Mouse (Mus musculus) kidney, postnatal 0 days (tissue): ENCODE measurements around the gene Rhbdf1. TPM values are rescaled to one million over a fixed set of nuclear protein-coding genes. Genes with fewer than 3 reads are reported as not detected.

ENCODE experiments used
- ATAC-seq: fragments of 200-750 bp; cut with Nextera tagmentation; replicated peaks from 2 replicates; pipeline ENCODE4 v1.8.0; 2017; ENCODE audit warnings: low read depth, moderate number of reproducible peaks, moderate TSS enrichment, moderate library complexity; ENCODE audit not compliant: low FRiP score
- DNase-seq: peaks from one replicate; pipeline ENCODE4 v3.0.0-alpha.2; 2016; ENCODE audit warnings: low spot score
- H3K27ac ChIP-seq: fragments of 300-500 bp; sonication (generic); 2 replicates; pipeline ENCODE4 v1.5.1; 2014; ENCODE audit warnings: mild to moderate bottlenecking
- H3K27me3 ChIP-seq: fragments of 300-500 bp; sonication (generic); 2 replicates; pipeline ENCODE4 v1.6.1; 2014; ENCODE audit warnings: low read length, mixed read lengths; ENCODE audit not compliant: insufficient read depth
- H3K36me3 ChIP-seq: fragments of 300-500 bp; sonication (generic); 2 replicates; pipeline ENCODE4 v1.6.1; 2014; ENCODE audit warnings: low read length, mixed read lengths; ENCODE audit not compliant: insufficient read depth
- H3K4me1 ChIP-seq: fragments of 300-500 bp; sonication (generic); replicated peaks from 2 replicates; pipeline ENCODE4 v1.6.1; 2014; ENCODE audit warnings: antibody characterized with exemption, low read length, mixed read lengths; ENCODE audit not compliant: insufficient read depth
- H3K4me2 ChIP-seq: fragments of 300-500 bp; sonication (generic); 2 replicates; pipeline ENCODE4 v1.6.1; 2014; ENCODE audit warnings: mild to moderate bottlenecking, low read length, moderate library complexity, mixed read lengths
- H3K4me3 ChIP-seq: fragments of 300-500 bp; sonication (generic); replicated peaks from 2 replicates; pipeline ENCODE4 v1.5.1; 2014; ENCODE audit warnings: low read depth, low read length
- H3K9ac ChIP-seq: fragments of 300-500 bp; sonication (generic); 2 replicates; pipeline ENCODE4 v1.6.1; 2014; ENCODE audit warnings: low read depth, low read length
- H3K9me3 ChIP-seq: fragments of 300-500 bp; sonication (generic); replicated peaks from 2 replicates; pipeline ENCODE4 v1.6.1; 2016; ENCODE audit warnings: low read length, inconsistent platforms, mixed read lengths
- CTCF ChIP-seq: IDR thresholded peaks from 2 replicates; pipeline ENCODE4 v1.5.1; 2016; ENCODE audit warnings: antibody characterized with exemption, low read depth, mild to moderate bottlenecking, moderate library complexity
- WGBS: fragments of 180-500 bp; shearing (Covaris S2); extraction: QIAGEN DNeasy Blood & Tissue Kit; methylation state at CpG from one replicate; pipeline ENCODE4 v1.1.7; 2014; 5-methylcytosine and 5-hydroxymethylcytosine counted together
- polyA plus RNA-seq: library from polyadenylated mRNA; unstranded; fragments of >200 nt; fragmentation: Nextera tagmentation; extraction: Ambion mirVana; gene quantifications from 2 replicates; pipeline ENCODE4 v1.2.1, GENCODE M21; 2015

The Rhbdf1 gene
- polyA plus RNA-seq, 1 experiment from 2014 or later: 49.3 TPM

DNA sequence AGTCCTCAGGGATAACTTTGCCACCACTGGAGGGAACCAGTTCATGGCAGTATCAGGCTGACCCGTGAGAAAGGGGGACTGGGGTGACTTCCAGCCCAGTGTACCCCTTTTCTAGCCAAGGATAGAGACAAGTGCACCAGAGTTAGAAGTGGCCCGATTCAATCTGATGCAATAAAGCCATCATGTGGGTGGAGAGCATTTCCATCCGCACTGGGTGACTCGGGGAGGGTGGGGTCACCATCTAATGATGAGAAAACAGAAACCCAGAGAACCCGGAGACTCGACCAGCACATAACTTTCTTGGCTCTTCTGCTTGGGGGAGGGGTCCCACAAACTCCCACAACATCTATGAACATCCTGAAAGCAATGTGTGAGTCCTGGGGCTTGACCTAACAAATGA, 25.4 kb downstream of the Rhbdf1 start:
- Histone ChIP-seq H3K4me3 (no peak overlapping the region), H3K36me3 (no peaks in the 10 kb centered on the region), H3K9me3 (no peaks in the 10 kb centered on the region), H3K4me1 (no peaks in the 10 kb centered on the region), H3K9ac (no peak overlapping the region), H3K4me2 (no peak overlapping the region), H3K27ac (no peak overlapping the region), H3K27me3 (no peaks in the 10 kb centered on the region)
- 54% methylated on average over 6 of the region's 6 CpGs for WGBS
- TF ChIP-seq CTCF: no peak
- ATAC-seq: no peak
- no peak for DNase-seq

DNA sequence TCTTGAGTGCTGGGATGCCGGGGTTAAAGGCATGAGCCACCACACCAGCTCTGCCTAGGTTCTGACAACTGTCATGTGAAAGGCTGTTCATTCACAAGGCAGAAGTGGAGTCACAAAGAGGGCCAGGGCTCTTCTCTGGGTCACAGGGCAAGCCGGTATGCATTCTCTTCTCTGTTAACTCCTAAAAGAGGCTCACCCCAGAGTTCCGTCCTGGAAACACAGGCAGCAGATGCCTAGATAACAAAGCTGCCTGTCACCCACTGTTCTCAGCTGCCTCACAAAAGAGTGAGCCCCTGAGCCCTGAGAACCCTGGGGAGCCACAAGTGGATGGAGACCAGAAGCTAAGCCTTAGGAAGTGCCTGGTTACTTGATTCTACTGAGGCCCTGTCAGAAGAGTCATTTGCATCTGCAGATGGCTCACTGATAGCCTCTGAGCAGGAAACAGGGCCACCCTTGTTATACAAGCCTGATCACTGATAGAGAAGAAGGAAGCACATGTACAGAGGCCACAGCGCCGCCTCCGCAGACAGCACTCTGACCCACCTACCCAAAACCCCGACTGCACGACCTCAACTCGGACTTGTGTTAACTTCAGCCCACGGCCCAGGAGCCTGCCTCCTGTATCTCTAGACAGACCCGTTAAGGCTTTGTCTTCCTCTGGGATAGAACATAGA, 26.1 kb downstream of the Rhbdf1 start:
- 43% methylated on average over 11 of the region's 11 CpGs for WGBS
- DNase-seq: no peak

DNA sequence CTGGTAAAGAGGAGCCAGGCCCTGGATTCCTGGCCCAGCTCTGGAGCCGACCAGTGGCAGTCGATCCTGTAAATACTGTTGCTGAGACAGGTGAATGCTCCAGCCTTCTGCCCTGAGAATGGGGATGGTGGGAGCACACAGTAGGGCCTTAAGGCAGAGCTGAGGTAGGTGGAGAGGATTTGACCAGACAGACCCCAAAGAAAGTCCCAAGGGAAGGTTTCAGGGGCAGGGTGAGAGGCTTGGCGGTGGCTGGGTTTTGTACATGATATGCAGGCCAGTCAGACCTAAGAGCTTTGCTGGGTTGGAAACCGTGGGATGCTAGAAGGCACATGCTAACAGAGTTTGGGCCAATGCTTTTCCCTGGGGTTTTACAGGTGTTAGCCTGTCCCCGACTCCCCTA, 27.5 kb downstream of the Rhbdf1 start:
- Histone ChIP-seq H3K4me1 (no peaks in the 10 kb centered on the region), H3K4me3 (no peak overlapping the region), H3K9me3 (no peaks in the 10 kb centered on the region), H3K36me3 (no peaks in the 10 kb centered on the region), H3K27me3 (no peaks in the 10 kb centered on the region), H3K9ac (no peak overlapping the region), H3K27ac (no peak overlapping the region), H3K4me2 (no peak overlapping the region)
- TF ChIP-seq CTCF: no peak
- ATAC-seq (no peak), DNase-seq (no peak)
- 77% methylated on average over 5 of the region's 5 CpGs for WGBS

More for the DNA sequence above, 26.1 kb downstream of the Rhbdf1 start:
- no peak for TF ChIP-seq CTCF
- no peak for ATAC-seq
- Histone ChIP-seq H3K4me3 (no peak overlapping the region), H3K4me2 (no peak overlapping the region), H3K9me3 (no peaks in the 10 kb centered on the region), H3K4me1 (no peaks in the 10 kb centered on the region), H3K36me3 (no peaks in the 10 kb centered on the region), H3K27me3 (no peaks in the 10 kb centered on the region), H3K9ac (no peak overlapping the region), H3K27ac (no peak overlapping the region)

DNA sequence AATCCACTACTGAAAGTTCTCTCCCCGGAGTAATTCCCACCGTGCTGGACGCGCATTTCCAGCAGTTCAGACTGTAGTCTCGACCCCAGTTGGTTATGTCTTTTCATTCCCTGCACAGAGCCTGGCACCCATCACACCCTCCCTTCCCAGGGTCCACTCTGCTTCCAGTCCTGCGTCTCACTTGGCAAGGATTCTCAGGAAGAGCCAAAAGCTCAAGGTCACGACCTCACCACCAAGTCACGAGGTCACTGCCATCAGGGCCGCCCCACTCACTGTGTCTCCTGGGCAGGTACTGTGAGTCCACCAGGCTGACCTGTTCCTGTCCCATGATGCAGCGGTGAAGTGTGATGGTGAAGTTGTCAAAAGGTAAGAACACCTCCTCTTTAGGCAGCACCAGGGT, 28.0 kb downstream of the Rhbdf1 start:
- H3K4me1 ChIP-seq: no peaks in the 10 kb centered on the region

DNA sequence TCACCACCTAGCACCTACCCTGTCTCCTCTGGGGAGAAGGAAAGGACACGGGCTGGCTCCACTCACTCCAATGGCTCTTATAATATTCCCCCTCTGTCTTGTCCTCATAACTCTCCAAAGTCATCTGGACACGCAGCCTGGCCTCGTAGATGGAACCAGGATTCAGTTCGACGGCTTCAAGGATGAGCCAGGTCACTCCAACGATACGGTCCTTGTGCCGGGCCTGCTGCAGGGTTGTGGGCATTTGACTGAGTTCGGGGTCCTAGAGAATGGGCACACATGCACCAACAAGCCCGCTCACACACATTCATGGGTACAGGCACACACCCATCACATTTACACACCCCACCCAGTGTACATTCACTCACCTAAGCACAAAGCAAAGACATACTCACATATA, 28.9 kb downstream of the Rhbdf1 start:
- H3K9ac ChIP-seq: no peak overlapping the region
- no peaks in the 10 kb centered on the region for H3K4me1 ChIP-seq
- H3K27me3 ChIP-seq: no peaks in the 10 kb centered on the region
- no peaks in the 10 kb centered on the region for H3K9me3 ChIP-seq
- ATAC-seq (no peak), DNase-seq (no peak)
- no peak for TF ChIP-seq CTCF
- H3K4me2 ChIP-seq: no peak overlapping the region
- no peak overlapping the region for H3K4me3 ChIP-seq
- H3K36me3 ChIP-seq: no peaks in the 10 kb centered on the region
- 79% methylated on average over 10 of the region's 10 CpGs for WGBS
- no peak overlapping the region for H3K27ac ChIP-seq

More for the DNA sequence above, 28.0 kb downstream of the Rhbdf1 start:
- Histone ChIP-seq H3K4me2 (no peak overlapping the region), H3K9ac (no peak overlapping the region), H3K27me3 (no peaks in the 10 kb centered on the region), H3K36me3 (no peaks in the 10 kb centered on the region), H3K9me3 (no peaks in the 10 kb centered on the region), H3K4me3 (no peak overlapping the region), H3K27ac (no peak overlapping the region)
- no peak for TF ChIP-seq CTCF
- 69% methylated on average over 10 of the region's 10 CpGs for WGBS
- ATAC-seq: no peak
- no peak for DNase-seq

DNA sequence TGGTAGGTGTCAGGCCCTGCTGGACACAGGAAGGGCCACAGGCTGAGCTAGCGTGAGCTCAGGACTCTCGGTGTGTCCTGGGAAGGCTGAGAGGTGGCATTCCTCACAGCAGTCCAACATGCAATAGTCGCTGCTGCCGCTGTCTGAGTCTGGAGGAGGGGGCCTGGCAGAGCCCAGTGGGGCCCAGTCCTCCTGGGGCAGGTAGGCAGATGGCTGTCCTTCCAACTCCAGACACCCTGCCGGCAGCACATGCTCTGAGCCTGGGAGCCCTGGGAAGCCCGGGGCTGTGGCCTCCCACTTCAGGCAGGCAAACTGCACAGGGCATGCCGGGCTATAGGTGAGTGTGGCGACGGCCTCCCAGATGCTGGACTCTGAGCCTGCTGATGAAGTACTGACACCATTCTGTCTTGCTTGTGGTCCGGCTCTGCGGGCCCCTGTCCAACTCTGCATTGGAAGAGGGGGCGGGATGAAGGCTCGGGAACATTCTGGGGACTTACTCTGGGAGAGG, 31.4 kb downstream of the Rhbdf1 start:
- Histone ChIP-seq H3K9ac (no peak overlapping the region), H3K4me3 (no peak overlapping the region), H3K4me2 (no peak overlapping the region), H3K4me1 (no peaks in the 10 kb centered on the region), H3K36me3 (no peaks in the 10 kb centered on the region), H3K9me3 (no peaks in the 10 kb centered on the region), H3K27ac (no peak overlapping the region), H3K27me3 (no peaks in the 10 kb centered on the region)
- no peak for TF ChIP-seq CTCF
- no peak for ATAC-seq
- no peak for DNase-seq
- WGBS: 73% methylated on average over 13 of the region's 13 CpGs

DNA sequence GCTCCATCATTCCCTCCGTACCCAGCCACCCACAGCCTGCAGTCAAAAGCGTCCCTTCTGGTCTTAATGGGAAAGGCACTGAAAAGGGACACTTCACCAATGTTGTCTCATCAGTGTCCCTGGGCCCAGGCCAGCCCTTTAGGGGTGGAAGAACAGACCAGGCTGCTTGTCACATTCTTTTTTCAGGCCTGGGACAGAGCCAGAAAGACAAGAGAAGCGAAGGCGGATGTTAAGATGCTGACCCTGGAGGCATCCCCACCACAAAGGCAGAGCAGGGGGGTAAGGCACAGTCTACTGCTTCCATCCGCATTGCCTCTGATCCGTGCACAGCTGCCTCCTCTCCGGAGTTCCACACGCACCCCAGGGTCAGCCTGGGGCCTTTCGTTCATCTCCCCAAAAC, 32.0 kb downstream of the Rhbdf1 start:
- no peaks in the 10 kb centered on the region for H3K27me3 ChIP-seq
- no peak overlapping the region for H3K4me3 ChIP-seq
- peak; percentile 18 for DNase-seq
- H3K9me3 ChIP-seq: no peaks in the 10 kb centered on the region
- 79% methylated on average over 9 of the region's 9 CpGs for WGBS
- H3K4me2 ChIP-seq: no peak overlapping the region
- no peak overlapping the region for H3K9ac ChIP-seq
- ATAC-seq: no peak
- TF ChIP-seq CTCF: no peak
- no peak overlapping the region for H3K27ac ChIP-seq
- no peaks in the 10 kb centered on the region for H3K4me1 ChIP-seq
- H3K36me3 ChIP-seq: no peaks in the 10 kb centered on the region
